Mouse (Mus musculus): ENCODE measurements around the gene Ccr7. TPM values are rescaled to one million over a fixed set of nuclear protein-coding genes. Genes with fewer than 3 reads are reported as not detected.

Ccr7 gene
- polyA plus RNA-seq, 1 experiment = 19.7 TPM

- Histone ChIP-seq H3K4me3 (replicated peaks; ENCODE audit: extremely low read depth, low read depth, low read length) (no peak overlapping the region), H3K4me1 (ENCODE audit: control insufficient read depth, insufficient read depth, low read length) (peaks cover 8% of the 10 kb centered on the region; the same call in 1 of the 2 replicates)
- DNase-seq = no peak
- no peak for TF ChIP-seq POLR2A (IDR thresholded peaks at IDR 0.05; ENCODE audit: borderline replicate concordance, extremely low read depth, low read depth, low read length)
- TF ChIP-seq CTCF (IDR thresholded peaks at IDR 0.05; ENCODE audit: insufficient read depth, low read length) = no peak
- 60% methylated on average over 18 of the region's 18 CpGs for WGBS
Measured at GRCm38 (mm10) chr11:99142493-99143095, 12.3 kb downstream of the Ccr7 start.

GRCm38 (mm10) chr11:99142046-99142445, 12.8 kb downstream of the Ccr7 start:
- 78% methylated on average over 6 of the region's 6 CpGs for WGBS
- no peak for DNase-seq
- Histone ChIP-seq H3K4me3 (replicated peaks; ENCODE audit: extremely low read depth, low read depth, low read length) (no peak overlapping the region), H3K4me1 (ENCODE audit: control insufficient read depth, insufficient read depth, low read length) (peaks cover 5% of the 10 kb centered on the region; the same call in 1 of the 2 replicates)
- TF ChIP-seq CTCF (IDR thresholded peaks at IDR 0.05; ENCODE audit: insufficient read depth, low read length) = no peak
- no peak for TF ChIP-seq POLR2A (IDR thresholded peaks at IDR 0.05; ENCODE audit: borderline replicate concordance, extremely low read depth, low read depth, low read length)

GRCm38 (mm10) chr11:99141600-99141999, 13.3 kb downstream of the Ccr7 start:
- WGBS = 61% methylated on average over 7 of the region's 7 CpGs
- no peak for TF ChIP-seq CTCF (IDR thresholded peaks at IDR 0.05; ENCODE audit: insufficient read depth, low read length)
- TF ChIP-seq POLR2A (IDR thresholded peaks at IDR 0.05; ENCODE audit: borderline replicate concordance, extremely low read depth, low read depth, low read length) = no peak
- H3K4me3 ChIP-seq (replicated peaks; ENCODE audit: extremely low read depth, low read depth, low read length) = no peak overlapping the region
- DNase-seq = no peak
- peaks cover 2% of the 10 kb centered on the region; the same call in 1 of the 2 replicates for H3K4me1 ChIP-seq (ENCODE audit: control insufficient read depth, insufficient read depth, low read length)

- Histone ChIP-seq H3K4me1 (ENCODE audit: control insufficient read depth, insufficient read depth, low read length) (no peaks in the 10 kb centered on the region; the same call in 1 of the 2 replicates), H3K4me3 (replicated peaks; ENCODE audit: extremely low read depth, low read depth, low read length) (no peak overlapping the region)
- WGBS = 72% methylated on average over 9 of the region's 9 CpGs
- TF ChIP-seq POLR2A (IDR thresholded peaks at IDR 0.05; ENCODE audit: borderline replicate concordance, extremely low read depth, low read depth, low read length) = no peak
- TF ChIP-seq CTCF (IDR thresholded peaks at IDR 0.05; ENCODE audit: insufficient read depth, low read length) = no peak
- DNase-seq = no peak
Measured at GRCm38 (mm10) chr11:99138976-99139375, 15.9 kb downstream of the Ccr7 start.

GRCm38 (mm10) chr11:99137385-99137784, 17.5 kb downstream of the Ccr7 start:
- TF ChIP-seq CTCF (IDR thresholded peaks at IDR 0.05; ENCODE audit: insufficient read depth, low read length) = no peak
- no peak for TF ChIP-seq POLR2A (IDR thresholded peaks at IDR 0.05; ENCODE audit: borderline replicate concordance, extremely low read depth, low read depth, low read length)
- no peak overlapping the region for H3K4me3 ChIP-seq (replicated peaks; ENCODE audit: extremely low read depth, low read depth, low read length)
- DNase-seq = no peak
- H3K4me1 ChIP-seq (ENCODE audit: control insufficient read depth, insufficient read depth, low read length) = peaks cover 1% of the 10 kb centered on the region
- WGBS = 41% methylated on average over 4 of the region's 4 CpGs

GRCm38 (mm10) chr11:99136961-99137360, 17.9 kb downstream of the Ccr7 start:
- DNase-seq = no peak
- H3K4me3 ChIP-seq (replicated peaks; ENCODE audit: extremely low read depth, low read depth, low read length) = no peak overlapping the region
- peaks cover 4% of the 10 kb centered on the region for H3K4me1 ChIP-seq (ENCODE audit: control insufficient read depth, insufficient read depth, low read length)
- WGBS = 74% methylated on average over 4 of the region's 4 CpGs
- TF ChIP-seq CTCF (IDR thresholded peaks at IDR 0.05; ENCODE audit: insufficient read depth, low read length) (no peak), POLR2A (IDR thresholded peaks at IDR 0.05; ENCODE audit: borderline replicate concordance, extremely low read depth, low read depth, low read length) (no peak)

GRCm38 (mm10) chr11:99136361-99136760, 18.5 kb downstream of the Ccr7 start:
- TF ChIP-seq POLR2A (IDR thresholded peaks at IDR 0.05; ENCODE audit: borderline replicate concordance, extremely low read depth, low read depth, low read length) = no peak
- no peak for TF ChIP-seq CTCF (IDR thresholded peaks at IDR 0.05; ENCODE audit: insufficient read depth, low read length)
- DNase-seq = no peak
- WGBS = 65% methylated on average over 3 of the region's 3 CpGs
- Histone ChIP-seq H3K4me3 (replicated peaks; ENCODE audit: extremely low read depth, low read depth, low read length) (no peak overlapping the region), H3K4me1 (ENCODE audit: control insufficient read depth, insufficient read depth, low read length) (peaks cover 4% of the 10 kb centered on the region)

- Histone ChIP-seq H3K4me1 (ENCODE audit: control insufficient read depth, insufficient read depth, low read length) (peaks cover 4% of the 10 kb centered on the region), H3K4me3 (replicated peaks; ENCODE audit: extremely low read depth, low read depth, low read length) (no peak overlapping the region)
- no peak for TF ChIP-seq CTCF (IDR thresholded peaks at IDR 0.05; ENCODE audit: insufficient read depth, low read length)
- TF ChIP-seq POLR2A (IDR thresholded peaks at IDR 0.05; ENCODE audit: borderline replicate concordance, extremely low read depth, low read depth, low read length) = no peak
- 78% methylated on average over 8 of the region's 8 CpGs for whole genome bisulfite sequencing
- DNase-seq = no peak
Measured at GRCm38 (mm10) chr11:99135047-99135440, 19.8 kb downstream of the Ccr7 start.

GRCm38 (mm10) chr11:99134266-99135046, 20.4 kb downstream of the Ccr7 start:
- WGBS = 60% methylated on average over 15 of the region's 15 CpGs
- Histone ChIP-seq H3K4me1 (ENCODE audit: control insufficient read depth, insufficient read depth, low read length) (peaks cover 4% of the 10 kb centered on the region), H3K4me3 (replicated peaks; ENCODE audit: extremely low read depth, low read depth, low read length) (no peak overlapping the region)
- TF ChIP-seq CTCF (IDR thresholded peaks at IDR 0.05; ENCODE audit: insufficient read depth, low read length) (no peak), POLR2A (IDR thresholded peaks at IDR 0.05; ENCODE audit: borderline replicate concordance, extremely low read depth, low read depth, low read length) (no peak)
- DNase-seq = no peak

Measured in lung, adult 2 months (tissue).